Mouse (Mus musculus): Measurements from ENCODE around the gene Hmg20a. TPM values are rescaled to one million over a fixed set of nuclear protein-coding genes. Genes with fewer than 3 reads are reported as not detected.

The Hmg20a gene
- polyA plus RNA-seq, 1 experiment from 2014 or later: 53.3 TPM

- 13% methylated on average over 7 of the region's 7 CpGs for WGBS (ENCODE audit: insufficient replicate concordance)
- Histone ChIP-seq H3K27ac (ENCODE audit: low read depth, low read length) (peak overlapping the region; percentile 46), H3K36me3 (ENCODE audit: control insufficient read depth, insufficient read depth, low read length) (peaks cover 3% of the 10 kb centered on the region; the same call in 1 of the 2 replicates)
Observed at GRCm38 (mm10) chr9:56470291-56470690, 51.9 kb downstream of the Hmg20a start.

GRCm38 (mm10) chr9:56478975-56479647 lies 60.7 kb downstream of the Hmg20a start:
- no peak overlapping the region for H3K4me2 ChIP-seq

More at GRCm38 (mm10) chr9:56470291-56470690, 51.9 kb downstream of the Hmg20a start:
- no peak for ATAC-seq (replicated peaks; ENCODE audit: insufficient number of reproducible peaks, low FRiP score, low TSS enrichment)
- H3K4me1 ChIP-seq (ENCODE audit: control insufficient read depth, insufficient read depth, low read length): peaks cover 18% of the 10 kb centered on the region
- no peaks in the 10 kb centered on the region for H3K27me3 ChIP-seq (ENCODE audit: control insufficient read depth, insufficient read depth, low read length)
- no peak overlapping the region for H3K4me3 ChIP-seq (ENCODE audit: low read depth, low read length)
- H3K9me3 ChIP-seq (replicated peaks; ENCODE audit: control insufficient read depth, low read length): no peaks in the 10 kb centered on the region
- H3K9ac ChIP-seq (ENCODE audit: low read depth, low read length): no peak overlapping the region
- H3K4me2 ChIP-seq: peak overlapping the region; percentile 2; the same call in 1 of the 2 replicates

GRCm38 (mm10) chr9:56482623-56483022 lies 64.2 kb downstream of the Hmg20a start:
- Histone ChIP-seq H3K9me3 (replicated peaks; ENCODE audit: control insufficient read depth, low read length) (no peaks in the 10 kb centered on the region), H3K9ac (ENCODE audit: low read depth, low read length) (no peak overlapping the region), H3K4me3 (ENCODE audit: low read depth, low read length) (no peak overlapping the region), H3K36me3 (ENCODE audit: control insufficient read depth, insufficient read depth, low read length) (peaks cover 6% of the 10 kb centered on the region), H3K4me2 (no peak overlapping the region), H3K4me1 (ENCODE audit: control insufficient read depth, insufficient read depth, low read length) (peaks cover 10% of the 10 kb centered on the region; the same call in 1 of the 2 replicates), H3K27me3 (ENCODE audit: control insufficient read depth, insufficient read depth, low read length) (no peaks in the 10 kb centered on the region), H3K27ac (ENCODE audit: low read depth, low read length) (no peak overlapping the region)
- no peak for ATAC-seq (replicated peaks; ENCODE audit: insufficient number of reproducible peaks, low FRiP score, low TSS enrichment)
- 91% methylated on average over 4 of the region's 4 CpGs for WGBS (ENCODE audit: insufficient replicate concordance)

More at GRCm38 (mm10) chr9:56478975-56479647, 60.7 kb downstream of the Hmg20a start:
- 81% methylated on average over 5 of the region's 5 CpGs for WGBS (ENCODE audit: insufficient replicate concordance)
- Histone ChIP-seq H3K4me1 (ENCODE audit: control insufficient read depth, insufficient read depth, low read length) (no peaks in the 10 kb centered on the region), H3K4me3 (ENCODE audit: low read depth, low read length) (no peak overlapping the region), H3K27ac (ENCODE audit: low read depth, low read length) (no peak overlapping the region), H3K9ac (ENCODE audit: low read depth, low read length) (no peak overlapping the region), H3K27me3 (ENCODE audit: control insufficient read depth, insufficient read depth, low read length) (no peaks in the 10 kb centered on the region), H3K36me3 (ENCODE audit: control insufficient read depth, insufficient read depth, low read length) (peaks cover 6% of the 10 kb centered on the region), H3K9me3 (replicated peaks; ENCODE audit: control insufficient read depth, low read length) (no peaks in the 10 kb centered on the region)
- no peak for ATAC-seq (replicated peaks; ENCODE audit: insufficient number of reproducible peaks, low FRiP score, low TSS enrichment)

GRCm38 (mm10) chr9:56485423-56485822 lies 67.0 kb downstream of the Hmg20a start:
- Histone ChIP-seq H3K27ac (ENCODE audit: low read depth, low read length) (no peak overlapping the region), H3K4me2 (no peak overlapping the region), H3K4me3 (ENCODE audit: low read depth, low read length) (no peak overlapping the region), H3K9me3 (replicated peaks; ENCODE audit: control insufficient read depth, low read length) (no peaks in the 10 kb centered on the region), H3K4me1 (ENCODE audit: control insufficient read depth, insufficient read depth, low read length) (peaks cover 18% of the 10 kb centered on the region; the same call in 1 of the 2 replicates), H3K36me3 (ENCODE audit: control insufficient read depth, insufficient read depth, low read length) (peaks cover 11% of the 10 kb centered on the region), H3K27me3 (ENCODE audit: control insufficient read depth, insufficient read depth, low read length) (no peaks in the 10 kb centered on the region), H3K9ac (ENCODE audit: low read depth, low read length) (no peak overlapping the region)
- 94% methylated on average over 1 of the region's 1 CpGs for WGBS (ENCODE audit: insufficient replicate concordance)
- ATAC-seq (replicated peaks; ENCODE audit: insufficient number of reproducible peaks, low FRiP score, low TSS enrichment): no peak

- Histone ChIP-seq H3K36me3 (ENCODE audit: control insufficient read depth, insufficient read depth, low read length) (peaks cover 18% of the 10 kb centered on the region), H3K27me3 (ENCODE audit: control insufficient read depth, insufficient read depth, low read length) (no peaks in the 10 kb centered on the region), H3K27ac (ENCODE audit: low read depth, low read length) (no peak overlapping the region), H3K9ac (ENCODE audit: low read depth, low read length) (no peak overlapping the region), H3K9me3 (replicated peaks; ENCODE audit: control insufficient read depth, low read length) (no peaks in the 10 kb centered on the region), H3K4me3 (ENCODE audit: low read depth, low read length) (no peak overlapping the region), H3K4me1 (ENCODE audit: control insufficient read depth, insufficient read depth, low read length) (peaks cover 18% of the 10 kb centered on the region; the same call in 1 of the 2 replicates), H3K4me2 (no peak overlapping the region)
- no peak for ATAC-seq (replicated peaks; ENCODE audit: insufficient number of reproducible peaks, low FRiP score, low TSS enrichment)
- 74% methylated on average over 3 of the region's 3 CpGs for WGBS (ENCODE audit: insufficient replicate concordance)
Observed at GRCm38 (mm10) chr9:56486158-56486557, 67.7 kb downstream of the Hmg20a start.

GRCm38 (mm10) chr9:56487651-56488050 lies 69.2 kb downstream of the Hmg20a start:
- no peak overlapping the region for H3K4me2 ChIP-seq
- 0 out of 2 replicates have a peak overlapping the region, but pooled peaks have one; percentile 10 for H3K27ac ChIP-seq (ENCODE audit: low read depth, low read length)
- WGBS (ENCODE audit: insufficient replicate concordance): 83% methylated on average over 3 of the region's 3 CpGs
- no peak for ATAC-seq (replicated peaks; ENCODE audit: insufficient number of reproducible peaks, low FRiP score, low TSS enrichment)
- H3K27me3 ChIP-seq (ENCODE audit: control insufficient read depth, insufficient read depth, low read length): no peaks in the 10 kb centered on the region
- peaks cover 18% of the 10 kb centered on the region for H3K36me3 ChIP-seq (ENCODE audit: control insufficient read depth, insufficient read depth, low read length)
- peaks cover 18% of the 10 kb centered on the region; the same call in 1 of the 2 replicates for H3K4me1 ChIP-seq (ENCODE audit: control insufficient read depth, insufficient read depth, low read length)
- no peaks in the 10 kb centered on the region for H3K9me3 ChIP-seq (replicated peaks; ENCODE audit: control insufficient read depth, low read length)
- H3K9ac ChIP-seq (ENCODE audit: low read depth, low read length): no peak overlapping the region
- no peak overlapping the region for H3K4me3 ChIP-seq (ENCODE audit: low read depth, low read length)

GRCm38 (mm10) chr9:56492391-56492790 lies 74.0 kb downstream of the Hmg20a start:
- Histone ChIP-seq H3K36me3 (ENCODE audit: control insufficient read depth, insufficient read depth, low read length) (peaks cover 26% of the 10 kb centered on the region), H3K4me3 (ENCODE audit: low read depth, low read length) (no peak overlapping the region), H3K27ac (ENCODE audit: low read depth, low read length) (no peak overlapping the region), H3K9ac (ENCODE audit: low read depth, low read length) (no peak overlapping the region), H3K4me2 (no peak overlapping the region), H3K27me3 (ENCODE audit: control insufficient read depth, insufficient read depth, low read length) (no peaks in the 10 kb centered on the region), H3K9me3 (replicated peaks; ENCODE audit: control insufficient read depth, low read length) (no peaks in the 10 kb centered on the region), H3K4me1 (ENCODE audit: control insufficient read depth, insufficient read depth, low read length) (peaks cover 30% of the 10 kb centered on the region)
- no peak for ATAC-seq (replicated peaks; ENCODE audit: insufficient number of reproducible peaks, low FRiP score, low TSS enrichment)
- 82% methylated on average over 3 of the region's 3 CpGs for WGBS (ENCODE audit: insufficient replicate concordance)

GRCm38 (mm10) chr9:56492916-56493315 lies 74.5 kb downstream of the Hmg20a start:
- no peaks in the 10 kb centered on the region for H3K27me3 ChIP-seq (ENCODE audit: control insufficient read depth, insufficient read depth, low read length)
- no peak overlapping the region for H3K4me3 ChIP-seq (ENCODE audit: low read depth, low read length)
- H3K36me3 ChIP-seq (ENCODE audit: control insufficient read depth, insufficient read depth, low read length): peaks cover 26% of the 10 kb centered on the region
- H3K4me1 ChIP-seq (ENCODE audit: control insufficient read depth, insufficient read depth, low read length): peaks cover 31% of the 10 kb centered on the region
- no peak overlapping the region for H3K9ac ChIP-seq (ENCODE audit: low read depth, low read length)
- no peak overlapping the region for H3K4me2 ChIP-seq
- H3K27ac ChIP-seq (ENCODE audit: low read depth, low read length): no peak overlapping the region
- 63% methylated on average over 1 of the region's 1 CpGs for WGBS (ENCODE audit: insufficient replicate concordance)
- H3K9me3 ChIP-seq (replicated peaks; ENCODE audit: control insufficient read depth, low read length): no peaks in the 10 kb centered on the region
- ATAC-seq (replicated peaks; ENCODE audit: insufficient number of reproducible peaks, low FRiP score, low TSS enrichment): no peak

- no peak overlapping the region for H3K27ac ChIP-seq (ENCODE audit: low read depth, low read length)
Observed at GRCm38 (mm10) chr9:56495088-56495487, 76.7 kb downstream of the Hmg20a start.

More at GRCm38 (mm10) chr9:56495088-56495487, 76.7 kb downstream of the Hmg20a start:
- peaks cover 36% of the 10 kb centered on the region for H3K4me1 ChIP-seq (ENCODE audit: control insufficient read depth, insufficient read depth, low read length)
- H3K9ac ChIP-seq (ENCODE audit: low read depth, low read length): no peak overlapping the region
- no peaks in the 10 kb centered on the region for H3K27me3 ChIP-seq (ENCODE audit: control insufficient read depth, insufficient read depth, low read length)
- no peaks in the 10 kb centered on the region for H3K9me3 ChIP-seq (replicated peaks; ENCODE audit: control insufficient read depth, low read length)
- ATAC-seq (replicated peaks; ENCODE audit: insufficient number of reproducible peaks, low FRiP score, low TSS enrichment): no peak
- no peak overlapping the region for H3K4me3 ChIP-seq (ENCODE audit: low read depth, low read length)
- H3K36me3 ChIP-seq (ENCODE audit: control insufficient read depth, insufficient read depth, low read length): peaks cover 22% of the 10 kb centered on the region
- 47% methylated on average over 7 of the region's 7 CpGs for WGBS (ENCODE audit: insufficient replicate concordance)
- H3K4me2 ChIP-seq: no peak overlapping the region

Measured in heart, embryonic 11.5 days (tissue).